Mouse (Mus musculus) heart, postnatal 0 days (tissue): ENCODE measurements around the gene Efna5. TPM values are rescaled to one million over a fixed set of nuclear protein-coding genes. Genes with fewer than 3 reads are reported as not detected.

Experiments used
- ATAC-seq: fragments of 200-750 bp; cut with Nextera tagmentation; 2 replicates; pipeline ENCODE4 v1.8.0; 2017; ENCODE audit warnings: low read depth, moderate number of reproducible peaks, moderate library complexity; ENCODE audit not compliant: insufficient read depth
- DNase-seq: peaks from one replicate; pipeline ENCODE4 v3.0.0-alpha.2; 2016; ENCODE audit warnings: low spot score
- H3K27ac ChIP-seq: fragments of 300-500 bp; sonication (generic); 2 replicates; pipeline ENCODE4 v1.5.1; 2014; ENCODE audit warnings: low read depth, mild to moderate bottlenecking
- H3K27me3 ChIP-seq: fragments of 300-500 bp; sonication (generic); 2 replicates; pipeline ENCODE4 v1.6.1; 2014; ENCODE audit warnings: low read length, mixed read lengths; ENCODE audit not compliant: control insufficient read depth, insufficient read depth
- H3K36me3 ChIP-seq: fragments of 300-500 bp; sonication (generic); replicated peaks from 2 replicates; pipeline ENCODE4 v1.6.1; 2014; ENCODE audit warnings: low read length, mixed read lengths; ENCODE audit not compliant: control insufficient read depth, insufficient read depth
- H3K4me1 ChIP-seq: fragments of 300-500 bp; sonication (generic); 2 replicates; pipeline ENCODE4 v1.6.1; 2014; ENCODE audit warnings: antibody characterized with exemption; ENCODE audit not compliant: control insufficient read depth, insufficient read depth
- H3K4me2 ChIP-seq: fragments of 300-500 bp; sonication (generic); 2 replicates; pipeline ENCODE4 v1.6.1; 2014; ENCODE audit warnings: low read depth, mild to moderate bottlenecking, low read length, moderate library complexity
- H3K4me3 ChIP-seq: fragments of 300-500 bp; sonication (generic); 2 replicates; pipeline ENCODE4 v1.5.1; 2014; ENCODE audit warnings: low read depth, low read length
- H3K9ac ChIP-seq: fragments of 300-500 bp; sonication (generic); replicated peaks from 2 replicates; pipeline ENCODE4 v1.6.1; 2014; ENCODE audit warnings: low read depth, low read length, mixed read lengths
- H3K9me3 ChIP-seq: fragments of 300-500 bp; sonication (generic); replicated peaks from 2 replicates; pipeline ENCODE4 v1.6.1; 2016; ENCODE audit warnings: low read length; ENCODE audit not compliant: control insufficient read depth
- CTCF ChIP-seq: IDR thresholded peaks from 2 replicates; pipeline ENCODE4 v1.5.1; 2016; ENCODE audit warnings: antibody characterized with exemption, control low read depth, low read depth
- EP300 ChIP-seq: IDR thresholded peaks from 2 replicates; pipeline ENCODE4 v1.6.1; 2016; ENCODE audit warnings: antibody characterized with exemption, low read depth
- WGBS: fragments of 180-500 bp; shearing (Covaris S2); extraction: QIAGEN DNeasy Blood & Tissue Kit; methylation state at CpG from one replicate; pipeline ENCODE4 v1.1.7; 2014; 5-methylcytosine and 5-hydroxymethylcytosine counted together
- polyA plus RNA-seq: library from polyadenylated mRNA; unstranded; fragments of >200 nt; fragmentation: Nextera tagmentation; extraction: Ambion mirVana; gene quantifications from 2 replicates; pipeline ENCODE4 v1.2.1, GENCODE M21; 2015
- total RNA-seq: library from RNA; depleted of rRNA; stranded (reverse); fragments of >200 nt; gene quantifications from 2 replicates; pipeline ENCODE4 v1.2.3, GENCODE M21; 2014; ENCODE audit warnings: low replicate concordance

The Efna5 gene
- total and polyA plus RNA-seq, 2 experiments from 2014 or later, result 3.7 to 16.2 TPM

DNA sequence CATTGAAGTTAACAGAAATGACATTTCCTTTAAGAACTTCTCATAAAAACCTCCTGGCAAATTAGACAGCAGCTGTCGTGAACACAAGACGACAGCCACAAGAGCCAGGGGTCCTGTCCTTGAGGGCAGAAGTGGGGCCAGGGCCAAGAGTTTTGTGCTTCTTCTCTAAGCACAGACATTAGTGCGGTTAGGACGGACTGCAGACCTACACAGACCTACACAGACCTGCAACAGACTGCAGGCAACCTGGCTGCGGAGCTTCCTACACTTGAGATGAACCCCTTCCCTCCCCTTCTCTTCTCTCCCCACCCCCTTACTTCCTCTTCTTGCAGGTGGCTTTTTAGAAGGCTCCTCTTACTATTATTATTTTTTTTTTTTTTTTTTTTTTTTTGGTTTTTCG, 100.0 kb downstream of the Efna5 start:
- Histone ChIP-seq H3K9ac (no peak overlapping the region), H3K27ac (no peak overlapping the region), H3K4me1 (peaks cover 16% of the 10 kb centered on the region), H3K9me3 (no peaks in the 10 kb centered on the region), H3K4me3 (no peak overlapping the region), H3K27me3 (no peaks in the 10 kb centered on the region), H3K4me2 (no peak overlapping the region), H3K36me3 (no peaks in the 10 kb centered on the region)
- no peak for ATAC-seq
- 81% methylated on average over 5 of the region's 6 CpGs for WGBS
- no peak for DNase-seq
- no peak for TF ChIP-seq EP300
- no peak for TF ChIP-seq CTCF

DNA sequence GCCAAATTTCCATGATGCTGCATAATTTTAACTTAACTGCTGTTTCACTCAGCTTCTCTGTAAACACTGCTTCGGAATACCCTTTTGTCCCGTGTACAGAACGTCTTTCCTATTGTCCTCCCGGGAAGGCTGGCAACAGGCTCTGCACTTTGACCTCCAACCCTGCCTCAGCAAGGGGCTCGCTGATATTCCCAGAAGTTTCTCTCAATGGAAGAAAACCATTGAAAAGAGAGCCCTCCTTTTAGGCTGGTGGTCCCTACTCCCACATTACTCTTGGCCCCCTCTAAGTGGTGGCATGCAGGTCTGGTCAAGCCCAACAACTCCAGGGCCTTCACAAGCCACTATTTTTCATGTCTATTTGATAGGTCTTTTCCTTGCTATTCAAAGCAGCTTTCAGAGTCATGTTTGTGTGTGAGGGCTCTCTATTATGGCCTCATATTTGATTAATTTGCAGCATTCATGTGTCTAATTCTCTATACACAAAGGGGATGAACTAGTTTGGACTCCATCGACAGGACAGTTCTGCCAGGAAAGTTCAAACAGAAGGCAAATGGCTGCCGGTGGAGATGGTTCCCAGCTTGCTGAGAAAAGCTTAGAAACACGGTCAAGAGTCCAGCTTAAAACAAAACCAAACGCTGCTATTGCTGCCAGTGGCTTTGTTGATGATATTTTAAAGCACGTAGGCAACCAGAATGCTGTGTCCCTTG, 103.1 kb downstream of the Efna5 start:
- WGBS, result 59% methylated on average over 10 of the region's 10 CpGs
- no peaks in the 10 kb centered on the region for H3K27me3 ChIP-seq
- TF ChIP-seq CTCF (no peak), EP300 (no peak)
- no peak overlapping the region for H3K27ac ChIP-seq
- H3K36me3 ChIP-seq, result no peaks in the 10 kb centered on the region
- DNase-seq (no peak), ATAC-seq (no peak)
- H3K4me1 ChIP-seq, result peaks cover 8% of the 10 kb centered on the region; the same call in 1 of the 2 replicates
- H3K4me2 ChIP-seq, result no peak overlapping the region
- H3K4me3 ChIP-seq, result no peak overlapping the region
- no peaks in the 10 kb centered on the region for H3K9me3 ChIP-seq
- H3K9ac ChIP-seq, result no peak overlapping the region

DNA sequence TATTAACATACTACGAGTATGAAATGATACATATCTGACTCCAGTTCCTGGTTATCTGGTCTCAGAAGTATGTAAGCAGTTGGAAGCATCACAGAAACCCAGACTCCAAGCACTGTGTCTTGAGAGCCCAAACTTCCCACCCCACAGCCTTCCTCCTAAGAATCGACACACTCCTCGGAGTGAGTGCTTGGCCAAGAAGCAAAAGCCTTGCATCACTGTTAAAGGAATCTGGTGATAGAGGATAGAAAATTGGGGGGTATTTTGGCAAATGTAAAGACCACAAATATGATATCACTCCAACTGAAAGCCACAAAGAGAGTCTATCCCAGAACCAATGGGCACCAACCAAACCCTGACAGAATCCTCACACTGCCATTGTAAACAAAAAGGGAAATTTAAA, 104.4 kb downstream of the Efna5 start:
- no peak for ATAC-seq
- no peak overlapping the region for H3K27ac ChIP-seq
- no peak for DNase-seq
- H3K36me3 ChIP-seq, result no peaks in the 10 kb centered on the region
- H3K9ac ChIP-seq, result no peak overlapping the region
- H3K4me2 ChIP-seq, result no peak overlapping the region
- 62% methylated on average over 3 of the region's 3 CpGs for WGBS
- H3K4me3 ChIP-seq, result no peak overlapping the region
- no peaks in the 10 kb centered on the region for H3K27me3 ChIP-seq
- H3K4me1 ChIP-seq, result peaks cover 5% of the 10 kb centered on the region; the same call in 1 of the 2 replicates
- TF ChIP-seq CTCF (no peak), EP300 (no peak)
- H3K9me3 ChIP-seq, result no peaks in the 10 kb centered on the region

DNA sequence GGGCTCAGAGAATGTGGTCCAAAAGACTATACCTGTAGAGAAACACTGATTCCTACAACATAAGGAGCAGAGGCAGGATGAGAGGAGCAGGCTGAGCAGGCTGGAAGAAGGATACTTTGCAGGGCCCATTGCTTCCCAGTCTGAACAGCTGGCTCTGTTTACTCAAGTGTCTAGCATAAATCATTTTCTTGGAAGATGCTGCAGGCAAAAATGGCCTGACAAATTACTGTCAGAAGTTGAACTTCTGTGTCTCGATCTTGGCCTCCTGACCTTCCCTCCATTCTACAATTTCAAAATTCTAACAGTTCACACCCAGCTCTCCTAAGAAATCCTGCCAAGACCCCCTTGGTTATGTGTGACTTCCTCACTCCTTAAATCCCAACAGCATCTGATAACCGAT, 105.1 kb downstream of the Efna5 start:
- H3K27ac ChIP-seq, result no peak overlapping the region
- H3K9ac ChIP-seq, result no peak overlapping the region
- no peaks in the 10 kb centered on the region for H3K36me3 ChIP-seq
- WGBS, result 84% methylated on average over 2 of the region's 2 CpGs
- DNase-seq (no peak), ATAC-seq (no peak)
- H3K27me3 ChIP-seq, result no peaks in the 10 kb centered on the region
- H3K4me2 ChIP-seq, result no peak overlapping the region
- peaks cover 5% of the 10 kb centered on the region; the same call in 1 of the 2 replicates for H3K4me1 ChIP-seq
- H3K4me3 ChIP-seq, result no peak overlapping the region
- H3K9me3 ChIP-seq, result no peaks in the 10 kb centered on the region
- TF ChIP-seq EP300, result no peak
- no peak for TF ChIP-seq CTCF

DNA sequence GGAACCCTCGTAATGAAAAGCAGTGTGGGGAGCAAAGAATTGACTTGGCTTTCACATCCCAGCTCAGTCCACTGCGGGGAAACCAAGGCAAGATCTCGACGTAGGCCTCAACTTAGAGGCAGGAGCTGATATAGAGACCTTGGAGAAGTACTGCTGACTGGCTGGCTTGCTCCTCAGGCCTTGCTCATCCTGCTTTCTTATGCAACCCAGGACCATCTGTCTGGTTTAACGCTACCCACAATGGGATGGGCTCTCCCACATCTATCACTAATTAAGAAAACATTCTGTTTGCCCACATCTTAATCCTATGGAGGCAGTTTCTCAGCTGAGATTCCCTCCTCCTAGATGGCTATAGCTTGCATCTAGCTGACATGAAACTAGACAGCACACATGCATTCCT, 105.7 kb downstream of the Efna5 start:
- H3K27ac ChIP-seq, result no peak overlapping the region
- H3K9me3 ChIP-seq, result no peaks in the 10 kb centered on the region
- H3K36me3 ChIP-seq, result no peaks in the 10 kb centered on the region
- H3K4me1 ChIP-seq, result peaks cover 5% of the 10 kb centered on the region; the same call in 1 of the 2 replicates
- H3K4me2 ChIP-seq, result no peak overlapping the region
- TF ChIP-seq EP300 (no peak), CTCF (no peak)
- no peaks in the 10 kb centered on the region for H3K27me3 ChIP-seq
- H3K4me3 ChIP-seq, result no peak overlapping the region
- H3K9ac ChIP-seq, result no peak overlapping the region
- no peak for DNase-seq
- WGBS, result 88% methylated on average over 5 of the region's 5 CpGs
- ATAC-seq, result no peak

DNA sequence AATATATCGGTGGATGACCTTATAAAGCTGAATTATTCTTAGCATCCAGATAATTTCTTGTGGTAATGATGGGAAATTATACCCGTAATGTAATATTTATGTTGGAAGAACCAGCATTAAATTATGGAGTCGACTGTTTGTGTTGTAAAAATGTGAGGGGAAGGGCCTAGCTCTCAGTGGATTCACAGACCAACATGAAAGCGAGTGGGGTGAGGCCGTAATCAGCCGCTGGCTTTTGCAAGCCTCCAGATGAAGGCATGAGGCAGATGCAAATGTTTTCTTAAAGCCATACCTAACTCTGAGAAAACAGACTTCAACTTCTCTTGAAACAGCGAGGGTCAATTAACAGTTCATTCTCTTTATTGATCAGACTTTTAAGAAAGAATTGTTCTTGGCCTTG, 106.4 kb downstream of the Efna5 start:
- WGBS, result 85% methylated on average over 7 of the region's 7 CpGs
- H3K36me3 ChIP-seq, result no peaks in the 10 kb centered on the region
- no peak overlapping the region for H3K4me2 ChIP-seq

More for the DNA sequence above, 106.4 kb downstream of the Efna5 start:
- DNase-seq, result no peak
- Histone ChIP-seq H3K4me3 (no peak overlapping the region), H3K9me3 (no peaks in the 10 kb centered on the region), H3K4me1 (peaks cover 5% of the 10 kb centered on the region; the same call in 1 of the 2 replicates), H3K9ac (no peak overlapping the region), H3K27me3 (no peaks in the 10 kb centered on the region), H3K27ac (no peak overlapping the region)
- no peak for TF ChIP-seq EP300
- no peak for TF ChIP-seq CTCF
- ATAC-seq, result no peak
